Mouse (Mus musculus) left cerebral cortex, postnatal 10 days (tissue): Measurements from ENCODE around the gene Ntrk3. TPM values are rescaled to one million over a fixed set of nuclear protein-coding genes. Genes with fewer than 3 reads are reported as not detected.

Source experiments
- DNase-seq, 2 experiments: peaks; one replicate each; pipeline ENCODE4 v3.0.0; 2021 to 2022; ENCODE audit warnings: low spot score in 2 of 2, mixed read lengths in 1 of 2; ENCODE audit errors: extremely low spot score in 1 of 2
- intact Hi-C: fragments of 180-260 bp; cut with DNase I; formaldehyde crosslinking; loops from one replicate; pipeline ENCODE4 v1.15.1; 2025
- total RNA-seq, 2 experiments: library from RNA; stranded (reverse); gene quantifications; 2 replicates each; pipeline ENCODE4 v1.2.3; 2021

Gene Ntrk3
- total RNA-seq, 2 experiments from 2014 or later: 125 to 130 TPM

GRCm38 (mm10) chr7:78592172-78592571 is 145.6 kb downstream of the Ntrk3 start:
- intact Hi-C loops: no loop called here
- no peak for DNase-seq

- intact Hi-C loops: no loop called here
- DNase-seq: no peak
These were observed 148.0 kb downstream of the Ntrk3 start for GRCm38 (mm10) chr7:78589766-78590165.

- intact Hi-C loops: no loop called here
- no peak for DNase-seq
These were observed 151.0 kb downstream of the Ntrk3 start for GRCm38 (mm10) chr7:78586800-78587199.

GRCm38 (mm10) chr7:78585960-78586359 is 151.9 kb downstream of the Ntrk3 start:
- intact Hi-C loops: no loop called here
- DNase-seq: no peak

GRCm38 (mm10) chr7:78584936-78585335 is 152.9 kb downstream of the Ntrk3 start:
- no peak for DNase-seq
- intact Hi-C loops: no loop called here

GRCm38 (mm10) chr7:78584499-78584898 is 153.3 kb downstream of the Ntrk3 start:
- no peak for DNase-seq
- intact Hi-C loops: no loop called here

GRCm38 (mm10) chr7:78583678-78584077 is 154.1 kb downstream of the Ntrk3 start:
- intact Hi-C loops: no loop called here
- no peak for DNase-seq

- DNase-seq: no peak
- intact Hi-C loops: no loop called here
These were observed 156.5 kb downstream of the Ntrk3 start for GRCm38 (mm10) chr7:78581341-78581740.

- intact Hi-C loops: loop anchor here (5.0 kb wide), 1 partner anchor 188 kb away; no protein-coding TSS in a partner anchor
- DNase-seq: peak; percentile 57 to 80
These were observed 158.2 kb downstream of the Ntrk3 start for GRCm38 (mm10) chr7:78579461-78580234.

GRCm38 (mm10) chr7:78578461-78579359 is 159.1 kb downstream of the Ntrk3 start:
- peak in 1 of 2 experiments; percentile 72 for DNase-seq
- intact Hi-C loops: loop anchor here (5.0 kb wide), 1 partner anchor 189 kb away; no protein-coding TSS in a partner anchor

GRCm38 (mm10) chr7:78578111-78578460 is 159.7 kb downstream of the Ntrk3 start:
- intact Hi-C loops: loop anchor here (5.0 kb wide), 1 partner anchor 189 kb away; no protein-coding TSS in a partner anchor
- peak in 1 of 2 experiments; percentile 61 for DNase-seq

GRCm38 (mm10) chr7:78577462-78578110 is 160.2 kb downstream of the Ntrk3 start:
- DNase-seq: peak in 1 of 2 experiments; percentile 64
- intact Hi-C loops: loop anchor here (5.0 kb wide), 1 partner anchor 190 kb away; no protein-coding TSS in a partner anchor

- peak in 1 of 2 experiments; percentile 66 for DNase-seq
- intact Hi-C loops: loop anchor here (5.0 kb wide), 1 partner anchor 190 kb away; no protein-coding TSS in a partner anchor
These were observed 160.9 kb downstream of the Ntrk3 start for GRCm38 (mm10) chr7:78576706-78577461.

GRCm38 (mm10) chr7:78576169-78576568 is 161.6 kb downstream of the Ntrk3 start:
- intact Hi-C loops: loop anchor here (5.0 kb wide), 1 partner anchor 191 kb away; no protein-coding TSS in a partner anchor
- DNase-seq: no peak

- intact Hi-C loops: loop anchor here (5.0 kb wide), 1 partner anchor 192 kb away; no protein-coding TSS in a partner anchor
- DNase-seq: no peak
These were observed 162.3 kb downstream of the Ntrk3 start for GRCm38 (mm10) chr7:78575556-78575955.

GRCm38 (mm10) chr7:78571196-78571595 is 166.6 kb downstream of the Ntrk3 start:
- intact Hi-C loops: no loop called here
- no peak for DNase-seq

- DNase-seq: no peak
- intact Hi-C loops: loop anchor here (10.0 kb wide), 1 partner anchor 384 kb away; no protein-coding TSS in a partner anchor
These were observed 168.6 kb downstream of the Ntrk3 start for GRCm38 (mm10) chr7:78569255-78569618.
